Mouse (Mus musculus) ovary, postnatal 36 days (tissue): ENCODE results near the gene Plscr5.
"Not testable (repeated sequence)": the region's sequence is repeated elsewhere in the genome, so short reads cannot be mapped to it uniquely, and the experiment has no call there.

Experiments used
- DNase-seq: peaks from one replicate; pipeline ENCODE4 v3.0.0; 2022; ENCODE audit warnings: low spot score, mixed read lengths

Gene Plscr5

GRCm38 (mm10) chr9:92192636-92193035 is at the start of gene Plscr5:
Gene Plscr5, plus strand, starts transcription at chr9:92192936.
- not testable (repeated sequence) for DNase-seq

- no peak for DNase-seq
These were observed 45.0 kb upstream of the Plscr5 start for GRCm38 (mm10) chr9:92147555-92148248.

GRCm38 (mm10) chr9:92162213-92162612 is 30.5 kb upstream of the Plscr5 start:
- peak; percentile 15 for DNase-seq

GRCm38 (mm10) chr9:92173318-92173985 is 19.3 kb upstream of the Plscr5 start:
- no peak for DNase-seq

- no peak for DNase-seq
These were observed 18.3 kb upstream of the Plscr5 start for GRCm38 (mm10) chr9:92174176-92175075.

DNA sequence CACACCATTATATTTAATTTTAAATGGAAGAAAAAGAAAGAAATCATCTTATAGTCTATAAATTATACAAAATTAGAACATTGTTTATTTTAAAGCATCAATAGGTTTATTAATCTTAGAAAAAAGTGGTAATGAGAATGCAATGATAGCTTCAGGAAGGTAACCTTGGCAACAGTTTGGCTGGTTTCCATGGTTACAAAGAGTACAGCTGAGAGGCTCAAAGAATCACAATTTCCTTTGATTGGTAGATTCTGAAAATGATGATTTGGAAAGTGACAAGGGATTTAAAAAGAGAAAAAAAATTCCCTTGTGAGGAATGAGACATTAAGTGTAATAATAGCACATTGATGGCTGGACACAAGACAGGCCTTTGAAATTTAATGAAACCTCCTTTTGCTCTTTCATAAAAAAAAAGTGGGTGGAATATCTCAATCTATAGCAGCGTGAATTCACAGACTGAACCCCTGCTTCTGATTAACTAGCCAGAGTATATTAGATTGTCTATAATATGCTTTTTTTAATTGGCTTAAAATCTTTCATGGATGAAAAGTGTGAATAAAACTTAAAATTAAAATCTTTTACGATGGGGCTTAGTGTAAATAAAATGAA is 13.8 kb upstream of the Plscr5 start:
- DNase-seq, result no peak

DNA sequence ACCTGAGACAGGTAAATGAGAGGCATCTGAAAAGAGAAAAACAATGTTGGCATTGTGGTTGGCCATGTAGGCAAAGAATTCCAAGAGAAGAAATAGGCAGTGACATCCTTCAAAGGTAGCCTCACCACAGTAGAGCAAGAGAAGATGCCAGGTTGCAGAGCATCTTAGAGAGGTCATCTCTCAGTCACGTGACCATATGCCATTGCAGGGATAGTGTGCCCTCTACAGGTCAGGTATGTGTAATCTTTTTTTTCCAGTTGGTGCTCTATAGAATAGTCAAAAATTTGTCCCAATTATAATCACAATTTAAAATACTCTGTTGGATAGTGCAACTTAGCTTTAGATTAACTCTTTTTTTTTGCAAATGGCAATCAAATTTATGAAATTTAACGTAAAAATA is 1.4 kb upstream of the Plscr5 start:
- DNase-seq, result no peak

- DNase-seq, result no peak
These were observed 5.7 kb downstream of the Plscr5 start for GRCm38 (mm10) chr9:92198408-92198807.

DNA sequence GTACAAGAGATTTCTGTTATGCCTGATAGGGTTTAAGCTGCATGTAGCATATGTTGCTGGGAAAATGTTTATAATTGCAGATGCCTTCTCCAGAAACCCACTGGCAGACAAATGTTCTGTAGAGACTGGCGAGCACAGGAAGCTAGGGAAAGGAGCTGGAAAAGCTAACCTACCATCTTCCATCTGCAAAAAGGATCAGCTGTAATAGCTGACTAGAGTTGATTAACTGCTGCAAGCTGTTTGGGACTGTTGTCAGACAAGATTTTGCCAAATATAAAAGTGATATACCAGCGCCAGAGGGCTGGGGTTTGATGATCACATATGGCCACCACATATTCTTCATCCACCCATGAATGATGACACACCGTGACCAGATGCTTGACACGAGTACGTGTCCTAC is 6.8 kb downstream of the Plscr5 start:
- DNase-seq, result no peak

GRCm38 (mm10) chr9:92204397-92204796 is 11.7 kb downstream of the Plscr5 start:
- DNase-seq, result no peak

- DNase-seq, result peak; percentile 5
These were observed 14.6 kb downstream of the Plscr5 start for GRCm38 (mm10) chr9:92207307-92207706.

DNA sequence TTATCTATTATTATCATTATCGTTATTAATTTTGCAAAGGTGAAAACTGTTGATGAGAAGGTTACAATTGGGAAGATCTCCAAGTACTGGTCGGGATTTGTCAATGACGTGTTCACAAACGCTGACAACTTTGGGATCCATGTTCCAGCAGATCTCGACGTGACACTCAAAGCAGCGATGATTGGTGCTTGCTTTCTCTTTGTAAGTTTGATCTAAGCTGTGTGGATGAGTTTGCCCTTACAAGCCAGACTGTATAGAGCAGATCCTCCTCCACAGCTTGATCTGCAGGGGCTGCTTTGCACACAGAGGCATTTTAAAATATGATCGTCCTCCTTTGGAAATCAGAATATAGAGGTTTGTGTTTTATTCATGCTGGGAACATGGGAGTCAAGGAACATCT is 15.0 kb downstream of the Plscr5 start:
- DNase-seq, result no peak

DNA sequence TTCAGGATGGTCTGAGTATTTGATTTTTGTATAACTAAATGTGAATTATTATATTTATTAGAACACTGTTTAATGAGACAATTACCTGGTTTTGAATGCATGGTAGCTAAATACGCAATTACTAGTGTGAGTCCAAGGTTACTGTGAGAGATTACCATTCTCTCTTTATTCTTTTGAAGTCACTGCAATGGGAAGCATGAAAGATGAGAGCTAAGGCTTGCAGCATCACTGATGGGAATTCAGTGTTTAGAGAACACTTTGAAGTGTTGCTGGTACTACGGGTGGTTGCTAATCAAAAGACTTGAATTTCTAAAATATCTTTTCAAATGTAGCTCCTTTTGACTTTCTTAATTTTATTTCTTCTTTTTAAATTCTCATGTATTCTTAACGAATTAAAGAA is 17.1 kb downstream of the Plscr5 start:
- DNase-seq, result no peak

DNA sequence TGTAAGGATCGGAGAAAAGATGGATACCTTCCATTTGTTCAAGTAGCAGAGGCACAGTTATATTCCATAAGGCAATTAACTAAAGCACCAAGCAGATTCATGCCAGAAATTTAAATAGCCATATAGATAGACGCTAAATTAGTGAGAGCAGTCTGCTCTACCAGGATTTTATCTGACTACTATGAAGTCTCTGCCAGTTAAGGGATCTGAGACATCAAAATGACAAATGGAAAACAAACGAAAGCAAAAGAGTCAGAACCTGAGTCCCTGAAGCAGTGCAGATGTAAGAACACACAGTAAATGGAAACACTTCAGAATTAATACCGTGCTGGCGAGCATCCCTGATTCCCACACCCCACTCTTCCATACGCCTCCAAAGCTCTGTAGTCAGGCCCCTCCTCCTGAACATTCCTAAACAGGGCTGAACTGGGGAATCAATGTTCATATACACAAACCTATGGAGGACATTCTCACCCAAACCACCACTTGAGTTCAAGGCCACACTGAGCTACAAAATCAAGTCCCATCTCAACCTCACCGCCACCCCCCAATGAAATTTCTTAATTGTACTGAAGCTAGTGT is 17.7 kb downstream of the Plscr5 start:
- DNase-seq, result no peak

DNA sequence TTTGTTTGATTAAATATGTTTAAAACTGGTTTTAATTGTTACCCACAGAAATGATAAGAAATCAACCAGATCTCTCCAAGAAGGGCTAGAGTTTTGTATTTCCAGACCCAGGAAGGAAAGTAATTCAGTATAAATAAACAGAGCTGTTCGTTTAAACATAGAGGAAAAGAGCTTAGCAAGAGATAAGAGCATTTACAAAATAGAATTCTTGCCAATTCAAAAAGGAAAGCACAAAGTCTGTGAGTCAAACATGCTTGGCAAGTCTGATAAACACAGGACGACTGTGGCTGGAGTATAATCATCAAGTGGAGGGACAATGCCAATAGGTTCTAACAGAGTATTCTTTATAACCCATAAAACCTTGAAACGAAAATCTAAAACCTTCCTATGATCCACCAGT is 18.3 kb downstream of the Plscr5 start:
- DNase-seq, result no peak

- DNase-seq, result no peak
These were observed 24.7 kb downstream of the Plscr5 start for GRCm38 (mm10) chr9:92217484-92217883.

- DNase-seq, result no peak
These were observed 25.2 kb downstream of the Plscr5 start for GRCm38 (mm10) chr9:92217896-92218295.

DNA sequence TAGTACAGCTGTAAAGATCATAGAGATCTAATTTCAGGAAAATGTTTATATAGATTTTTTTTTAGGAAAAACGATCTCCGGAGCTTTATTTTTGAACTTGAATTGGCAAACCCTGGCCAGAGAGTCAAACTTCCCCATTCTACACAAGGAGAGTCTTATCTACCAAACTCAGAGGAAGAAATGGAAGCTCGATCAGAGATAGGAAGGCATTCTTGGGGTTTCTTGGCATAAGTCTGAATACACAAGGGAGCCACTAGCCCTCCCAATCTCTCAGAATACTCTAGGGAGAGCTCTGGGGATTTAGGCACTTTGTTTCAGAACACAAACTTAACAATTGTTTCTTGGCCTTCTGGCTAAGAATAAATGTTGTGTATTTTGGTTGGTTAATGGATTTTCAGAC is 27.4 kb downstream of the Plscr5 start:
- DNase-seq, result no peak

DNA sequence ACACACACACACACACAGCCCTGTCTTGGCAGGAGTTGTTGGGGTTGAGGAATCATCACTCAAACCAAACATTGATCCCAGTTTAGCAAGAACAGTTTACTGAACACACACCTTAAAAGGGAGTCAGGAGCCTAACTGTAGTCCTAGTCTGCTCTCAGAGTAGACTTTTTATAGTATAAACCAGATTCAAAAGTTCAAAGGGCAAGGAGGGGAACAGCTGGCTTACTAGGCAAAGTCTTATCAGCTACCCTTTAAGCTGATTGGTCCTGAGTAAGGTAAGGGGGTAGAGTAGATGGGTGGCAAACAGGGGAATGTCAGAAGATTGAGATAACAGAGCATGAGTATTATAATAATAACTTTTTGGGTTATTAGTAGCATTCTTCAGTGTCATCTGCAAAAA is 28.7 kb downstream of the Plscr5 start:
- DNase-seq, result no peak

DNA sequence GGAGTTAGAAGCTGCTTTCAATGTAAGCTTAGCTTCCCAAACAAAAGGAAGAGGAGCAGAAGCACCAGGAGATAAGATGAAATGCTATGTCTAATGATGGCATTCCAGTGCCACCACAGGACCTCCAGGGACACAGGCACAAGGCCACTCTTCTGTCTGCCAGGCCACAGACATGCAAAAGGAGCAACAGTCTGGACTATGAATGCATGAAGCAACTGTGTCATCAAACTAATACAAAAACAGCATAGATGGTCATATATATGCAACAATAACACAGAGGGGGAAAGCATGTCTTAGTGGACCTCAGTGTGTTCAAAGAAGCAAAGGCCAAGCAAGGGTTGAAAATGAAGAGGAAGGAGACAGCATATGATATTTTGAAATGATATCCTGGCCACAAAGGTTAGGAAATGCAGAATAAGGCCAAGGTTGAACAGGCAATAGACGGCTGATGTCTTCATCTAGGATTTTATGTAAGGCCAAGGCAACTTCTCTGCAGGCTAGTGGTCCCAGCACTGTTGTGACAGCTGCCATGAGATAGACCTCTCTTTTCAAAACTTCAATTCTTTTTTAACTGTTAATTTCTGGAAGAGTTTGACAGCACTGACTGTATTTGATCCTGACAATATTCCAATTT is 32.0 kb downstream of the Plscr5 start:
- no peak for DNase-seq

- no peak for DNase-seq
These were observed 33.5 kb downstream of the Plscr5 start for GRCm38 (mm10) chr9:92226127-92226655.
